Mouse (Mus musculus): ENCODE results near the gene Cbr3.
"Not testable (repeated sequence)": the region's sequence is repeated elsewhere in the genome, so short reads cannot be mapped to it uniquely, and the experiment has no call there.

GRCm38 (mm10) chr16:93670466-93670865 is 12.5 kb upstream of the Cbr3 start:
- not testable (repeated sequence) for TF ChIP-seq TAL1, GATA1 (IDR thresholded peaks at IDR 0.05; ENCODE audit: low read length)
